Mouse (Mus musculus) urinary bladder, adult 2 months (tissue): ENCODE results near the gene Pkd1l3. TPM values are rescaled to one million over a fixed set of nuclear protein-coding genes. Genes with fewer than 3 reads are reported as not detected.

ENCODE experiments used
- DNase-seq: peaks from one replicate; pipeline ENCODE4 v3.0.0; 2022; ENCODE audit warnings: low spot score
- polyA plus RNA-seq: library from polyadenylated mRNA; depleted of rRNA; stranded (reverse); fragments of >200 nt; gene quantifications from 2 replicates; pipeline ENCODE4 v1.2.3, GENCODE M21; 2012

Gene Pkd1l3
- polyA plus RNA-seq, 1 experiment = 0.04 TPM

- no peak for DNase-seq
These were observed 18.2 kb downstream of the Pkd1l3 start for GRCm38 (mm10) chr8:109632498-109632897.

- no peak for DNase-seq
These were observed 20.8 kb downstream of the Pkd1l3 start for GRCm38 (mm10) chr8:109635146-109635545.

GRCm38 (mm10) chr8:109638851-109639250 is 24.5 kb downstream of the Pkd1l3 start:
- DNase-seq = no peak

- DNase-seq = no peak
These were observed 26.1 kb downstream of the Pkd1l3 start for GRCm38 (mm10) chr8:109640410-109640809.

- no peak for DNase-seq
These were observed 26.9 kb downstream of the Pkd1l3 start for GRCm38 (mm10) chr8:109641236-109641635.

GRCm38 (mm10) chr8:109647331-109647730 is 33.0 kb downstream of the Pkd1l3 start:
- no peak for DNase-seq

GRCm38 (mm10) chr8:109648469-109648868 is 34.2 kb downstream of the Pkd1l3 start:
- DNase-seq = no peak

- no peak for DNase-seq
These were observed 36.5 kb downstream of the Pkd1l3 start for GRCm38 (mm10) chr8:109650801-109651200.

- DNase-seq = no peak
These were observed 42.5 kb downstream of the Pkd1l3 start for GRCm38 (mm10) chr8:109656860-109657259.

- DNase-seq = no peak
These were observed 48.0 kb downstream of the Pkd1l3 start for GRCm38 (mm10) chr8:109662328-109662727.

- DNase-seq = no peak
These were observed 52.3 kb downstream of the Pkd1l3 start for GRCm38 (mm10) chr8:109666616-109667015.

GRCm38 (mm10) chr8:109672656-109673055 is 58.3 kb downstream of the Pkd1l3 start:
- no peak for DNase-seq

GRCm38 (mm10) chr8:109673596-109673995 is 59.3 kb downstream of the Pkd1l3 start:
- no peak for DNase-seq

GRCm38 (mm10) chr8:109675896-109676643 is 61.8 kb downstream of the Pkd1l3 start:
- no peak for DNase-seq

- DNase-seq = no peak
These were observed 67.2 kb downstream of the Pkd1l3 start for GRCm38 (mm10) chr8:109681535-109681934.

GRCm38 (mm10) chr8:109682120-109682519 is 67.8 kb downstream of the Pkd1l3 start:
- DNase-seq = no peak

- DNase-seq = no peak
These were observed 72.9 kb downstream of the Pkd1l3 start for GRCm38 (mm10) chr8:109687248-109687647.

- no peak for DNase-seq
These were observed 77.5 kb downstream of the Pkd1l3 start for GRCm38 (mm10) chr8:109691769-109692168.

- no peak for DNase-seq
These were observed 78.3 kb downstream of the Pkd1l3 start for GRCm38 (mm10) chr8:109692443-109693145.

GRCm38 (mm10) chr8:109693146-109693900 is 79.0 kb downstream of the Pkd1l3 start, which contains the start of gene Ist1:
Gene Ist1 (minus strand): TSS chr8:109693260.
- DNase-seq = peak; percentile 97

GRCm38 (mm10) chr8:109694154-109694553 is 79.8 kb downstream of the Pkd1l3 start:
- DNase-seq = no peak

- no peak for DNase-seq
These were observed 83.4 kb downstream of the Pkd1l3 start for GRCm38 (mm10) chr8:109697754-109698153.
